Mouse (Mus musculus): ENCODE data around the gene Fsd1l. TPM values are rescaled to one million over a fixed set of nuclear protein-coding genes. Genes with fewer than 3 reads are reported as not detected.
A peak's percentile ranks its signal among the peaks of the same experiment; 100 is the strongest.
"Not testable (repeated sequence)": the region's sequence is repeated elsewhere in the genome, so short reads cannot be mapped to it uniquely, and the experiment has no call there.

The Fsd1l gene
- polyA plus RNA-seq, 1 experiment from 2014 or later: 8.4 TPM

GRCm38 (mm10) chr4:53682092-53682491 lies 50.8 kb downstream of the Fsd1l start:
- no peak for ATAC-seq (ENCODE audit: low FRiP score, low TSS enrichment)
- 66% methylated on average over 8 of the region's 8 CpGs for WGBS
- H3K9ac ChIP-seq (replicated peaks; ENCODE audit: low read length): no peak overlapping the region
- no peak overlapping the region for H3K4me3 ChIP-seq (ENCODE audit: low read length)
- H3K27ac ChIP-seq (ENCODE audit: low read length): no peak overlapping the region
- H3K4me2 ChIP-seq (replicated peaks; ENCODE audit: low read depth, low read length): no peak overlapping the region
- H3K9me3 ChIP-seq (ENCODE audit: low read length): no peaks in the 10 kb centered on the region
- H3K36me3 ChIP-seq (ENCODE audit: insufficient read depth, low read length): peaks cover 9% of the 10 kb centered on the region; the same call in 1 of the 2 replicates
- no peaks in the 10 kb centered on the region for H3K27me3 ChIP-seq (ENCODE audit: insufficient read depth, low read length)
- no peaks in the 10 kb centered on the region for H3K4me1 ChIP-seq (ENCODE audit: insufficient read depth, low read length)

- Histone ChIP-seq H3K9ac (replicated peaks; ENCODE audit: low read length) (no peak overlapping the region), H3K4me3 (ENCODE audit: low read length) (no peak overlapping the region), H3K27ac (ENCODE audit: low read length) (no peak overlapping the region), H3K27me3 (ENCODE audit: insufficient read depth, low read length) (no peaks in the 10 kb centered on the region), H3K4me1 (ENCODE audit: insufficient read depth, low read length) (no peaks in the 10 kb centered on the region), H3K36me3 (ENCODE audit: insufficient read depth, low read length) (0 out of 2 replicates have a peak, but pooled peaks cover 2% of the 10 kb centered on the region), H3K4me2 (replicated peaks; ENCODE audit: low read depth, low read length) (no peak overlapping the region), H3K9me3 (ENCODE audit: low read length) (no peaks in the 10 kb centered on the region)
- no peak for ATAC-seq (ENCODE audit: low FRiP score, low TSS enrichment)
- WGBS: 90% methylated on average over 4 of the region's 4 CpGs
These were observed 57.7 kb downstream of the Fsd1l start for GRCm38 (mm10) chr4:53688965-53689364.

- Histone ChIP-seq H3K9ac (replicated peaks; ENCODE audit: low read length) (no peak overlapping the region), H3K4me3 (ENCODE audit: low read length) (no peak overlapping the region), H3K9me3 (ENCODE audit: low read length) (no peaks in the 10 kb centered on the region), H3K27ac (ENCODE audit: low read length) (no peak overlapping the region), H3K4me2 (replicated peaks; ENCODE audit: low read depth, low read length) (no peak overlapping the region), H3K36me3 (ENCODE audit: insufficient read depth, low read length) (0 out of 2 replicates have a peak, but pooled peaks cover 7% of the 10 kb centered on the region), H3K27me3 (ENCODE audit: insufficient read depth, low read length) (no peaks in the 10 kb centered on the region), H3K4me1 (ENCODE audit: insufficient read depth, low read length) (no peaks in the 10 kb centered on the region)
- 64% methylated on average over 1 of the region's 1 CpGs for WGBS
- ATAC-seq (ENCODE audit: low FRiP score, low TSS enrichment): no peak
These were observed 60.1 kb downstream of the Fsd1l start for GRCm38 (mm10) chr4:53691418-53691817.

- not testable (repeated sequence) for H3K4me3 ChIP-seq (ENCODE audit: low read length); H3K4me2 ChIP-seq (replicated peaks; ENCODE audit: low read depth, low read length); H3K27ac ChIP-seq (ENCODE audit: low read length); H3K27me3 ChIP-seq (ENCODE audit: insufficient read depth, low read length); H3K4me1 ChIP-seq (ENCODE audit: insufficient read depth, low read length); H3K9me3 ChIP-seq (ENCODE audit: low read length); H3K9ac ChIP-seq (replicated peaks; ENCODE audit: low read length); ATAC-seq (ENCODE audit: low FRiP score, low TSS enrichment); H3K36me3 ChIP-seq (ENCODE audit: insufficient read depth, low read length)
These were observed 77.9 kb downstream of the Fsd1l start for GRCm38 (mm10) chr4:53709166-53709565.

GRCm38 (mm10) chr4:53710021-53710420 lies 78.8 kb downstream of the Fsd1l start:
- Histone ChIP-seq H3K27ac (ENCODE audit: low read length) (no peak overlapping the region), H3K4me3 (ENCODE audit: low read length) (no peak overlapping the region), H3K4me1 (ENCODE audit: insufficient read depth, low read length) (peaks cover 4% of the 10 kb centered on the region), H3K9ac (replicated peaks; ENCODE audit: low read length) (no peak overlapping the region), H3K4me2 (replicated peaks; ENCODE audit: low read depth, low read length) (no peak overlapping the region), H3K36me3 (ENCODE audit: insufficient read depth, low read length) (no peaks in the 10 kb centered on the region), H3K27me3 (ENCODE audit: insufficient read depth, low read length) (no peaks in the 10 kb centered on the region), H3K9me3 (ENCODE audit: low read length) (no peaks in the 10 kb centered on the region)
- ATAC-seq (ENCODE audit: low FRiP score, low TSS enrichment): no peak
- 93% methylated on average over 2 of the region's 2 CpGs for WGBS

GRCm38 (mm10) chr4:53710555-53711328 lies 79.5 kb downstream of the Fsd1l start:
- no peak overlapping the region for H3K4me3 ChIP-seq (ENCODE audit: low read length)
- no peak overlapping the region for H3K4me2 ChIP-seq (replicated peaks; ENCODE audit: low read depth, low read length)
- WGBS: 71% methylated on average over 6 of the region's 6 CpGs
- no peaks in the 10 kb centered on the region for H3K36me3 ChIP-seq (ENCODE audit: insufficient read depth, low read length)
- no peak overlapping the region for H3K27ac ChIP-seq (ENCODE audit: low read length)
- ATAC-seq (ENCODE audit: low FRiP score, low TSS enrichment): no peak
- H3K4me1 ChIP-seq (ENCODE audit: insufficient read depth, low read length): peaks cover 9% of the 10 kb centered on the region
- H3K9ac ChIP-seq (replicated peaks; ENCODE audit: low read length): no peak overlapping the region
- no peaks in the 10 kb centered on the region for H3K9me3 ChIP-seq (ENCODE audit: low read length)
- H3K27me3 ChIP-seq (ENCODE audit: insufficient read depth, low read length): no peaks in the 10 kb centered on the region

GRCm38 (mm10) chr4:53713704-53714050 lies 82.4 kb downstream of the Fsd1l start, which contains the start of gene Fktn:
TSS of gene Fktn (plus strand) at chr4:53713998.
- Histone ChIP-seq H3K9ac (replicated peaks; ENCODE audit: low read length) (peak within 1 kb of the TSS; percentile 92), H3K36me3 (ENCODE audit: insufficient read depth, low read length) (no peaks in the 10 kb centered on the region), H3K4me2 (replicated peaks; ENCODE audit: low read depth, low read length) (peak within 1 kb of the TSS; percentile 94), H3K27me3 (ENCODE audit: insufficient read depth, low read length) (no peaks in the 10 kb centered on the region), H3K4me3 (ENCODE audit: low read length) (peak within 1 kb of the TSS; percentile 93), H3K4me1 (ENCODE audit: insufficient read depth, low read length) (peaks cover 13% of the 10 kb centered on the region), H3K9me3 (ENCODE audit: low read length) (no peaks in the 10 kb centered on the region), H3K27ac (ENCODE audit: low read length) (peak within 1 kb of the TSS; percentile 83)
- peak; percentile 70 for ATAC-seq (ENCODE audit: low FRiP score, low TSS enrichment)
- 5% methylated on average over 7 of the region's 7 CpGs for WGBS

- Histone ChIP-seq H3K4me2 (replicated peaks; ENCODE audit: low read depth, low read length) (peak overlapping the region; percentile 94), H3K9ac (replicated peaks; ENCODE audit: low read length) (peak overlapping the region; percentile 92), H3K27me3 (ENCODE audit: insufficient read depth, low read length) (no peaks in the 10 kb centered on the region), H3K4me1 (ENCODE audit: insufficient read depth, low read length) (peaks cover 13% of the 10 kb centered on the region), H3K9me3 (ENCODE audit: low read length) (no peaks in the 10 kb centered on the region), H3K36me3 (ENCODE audit: insufficient read depth, low read length) (no peaks in the 10 kb centered on the region), H3K4me3 (ENCODE audit: low read length) (peak overlapping the region; percentile 93), H3K27ac (ENCODE audit: low read length) (peak overlapping the region; percentile 83)
- WGBS: 9% methylated on average over 57 of the region's 58 CpGs
- peak; percentile 93 for ATAC-seq (ENCODE audit: low FRiP score, low TSS enrichment)
These were observed 83.0 kb downstream of the Fsd1l start for GRCm38 (mm10) chr4:53714051-53714814.

GRCm38 (mm10) chr4:53715977-53716376 lies 84.7 kb downstream of the Fsd1l start:
- ATAC-seq (ENCODE audit: low FRiP score, low TSS enrichment): no peak
- Histone ChIP-seq H3K9me3 (ENCODE audit: low read length) (no peaks in the 10 kb centered on the region), H3K4me3 (ENCODE audit: low read length) (no peak overlapping the region), H3K27me3 (ENCODE audit: insufficient read depth, low read length) (no peaks in the 10 kb centered on the region), H3K4me2 (replicated peaks; ENCODE audit: low read depth, low read length) (no peak overlapping the region), H3K36me3 (ENCODE audit: insufficient read depth, low read length) (no peaks in the 10 kb centered on the region), H3K9ac (replicated peaks; ENCODE audit: low read length) (no peak overlapping the region), H3K4me1 (ENCODE audit: insufficient read depth, low read length) (peaks cover 13% of the 10 kb centered on the region), H3K27ac (ENCODE audit: low read length) (no peak overlapping the region)

- Histone ChIP-seq H3K9ac (replicated peaks; ENCODE audit: low read length) (no peak overlapping the region), H3K9me3 (ENCODE audit: low read length) (no peaks in the 10 kb centered on the region), H3K36me3 (ENCODE audit: insufficient read depth, low read length) (no peaks in the 10 kb centered on the region), H3K27ac (ENCODE audit: low read length) (peak overlapping the region; percentile 18; the same call in 1 of the 2 replicates), H3K4me3 (ENCODE audit: low read length) (no peak overlapping the region), H3K27me3 (ENCODE audit: insufficient read depth, low read length) (no peaks in the 10 kb centered on the region), H3K4me1 (ENCODE audit: insufficient read depth, low read length) (peaks cover 13% of the 10 kb centered on the region), H3K4me2 (replicated peaks; ENCODE audit: low read depth, low read length) (no peak overlapping the region)
- ATAC-seq (ENCODE audit: low FRiP score, low TSS enrichment): no peak
- WGBS: 57% methylated on average over 4 of the region's 4 CpGs
These were observed 86.3 kb downstream of the Fsd1l start for GRCm38 (mm10) chr4:53717546-53717945.
